Mouse (Mus musculus) stomach, embryonic 15.5 days (tissue): ENCODE results near the gene Nsf. TPM values are rescaled to one million over a fixed set of nuclear protein-coding genes. Genes with fewer than 3 reads are reported as not detected.

Experiments used
- ATAC-seq: fragments of 200-750 bp; cut with Nextera tagmentation; 2 replicates; pipeline ENCODE4 v1.8.0; 2017; ENCODE audit warnings: low read depth, moderate number of reproducible peaks, moderate TSS enrichment; ENCODE audit not compliant: insufficient read depth, low FRiP score
- H3K27ac ChIP-seq: fragments of 300-500 bp; sonication (generic); 2 replicates; pipeline ENCODE4 v1.5.1; 2015; ENCODE audit warnings: mild to moderate bottlenecking, inconsistent platforms
- H3K27me3 ChIP-seq: fragments of 300-500 bp; sonication (generic); replicated peaks from 2 replicates; pipeline ENCODE4 v1.6.1; 2015; ENCODE audit warnings: inconsistent platforms
- H3K36me3 ChIP-seq: fragments of 300-500 bp; sonication (generic); 2 replicates; pipeline ENCODE4 v1.6.1; 2015; ENCODE audit warnings: inconsistent platforms
- H3K4me1 ChIP-seq: fragments of 300-500 bp; sonication (generic); 2 replicates; pipeline ENCODE4 v1.6.1; 2015; ENCODE audit warnings: inconsistent platforms
- H3K4me2 ChIP-seq: fragments of 300-500 bp; sonication (generic); 2 replicates; pipeline ENCODE4 v1.6.1; 2015; ENCODE audit warnings: mild to moderate bottlenecking, inconsistent platforms
- H3K4me3 ChIP-seq: fragments of 300-500 bp; sonication (generic); replicated peaks from 2 replicates; pipeline ENCODE4 v1.5.1; 2015; ENCODE audit warnings: inconsistent platforms
- H3K9ac ChIP-seq: fragments of 300-500 bp; sonication (generic); 2 replicates; pipeline ENCODE4 v1.6.1; 2015; ENCODE audit warnings: inconsistent platforms
- H3K9me3 ChIP-seq: fragments of 300-500 bp; sonication (generic); 2 replicates; pipeline ENCODE4 v1.6.1; 2016; ENCODE audit warnings: inconsistent platforms
- WGBS: fragments of 180-500 bp; shearing (Covaris S2); methylation state at CpG from one replicate; pipeline ENCODE4 v1.1.7; 2015; 5-methylcytosine and 5-hydroxymethylcytosine counted together
- polyA plus RNA-seq: library from polyadenylated mRNA; unstranded; fragments of >200 nt; fragmentation: Nextera tagmentation; extraction: Ambion mirVana; gene quantifications from 2 replicates; pipeline ENCODE4 v1.2.1, GENCODE M21; 2015

The Nsf gene
- polyA plus RNA-seq, 1 experiment from 2014 or later, result 45.8 TPM

DNA sequence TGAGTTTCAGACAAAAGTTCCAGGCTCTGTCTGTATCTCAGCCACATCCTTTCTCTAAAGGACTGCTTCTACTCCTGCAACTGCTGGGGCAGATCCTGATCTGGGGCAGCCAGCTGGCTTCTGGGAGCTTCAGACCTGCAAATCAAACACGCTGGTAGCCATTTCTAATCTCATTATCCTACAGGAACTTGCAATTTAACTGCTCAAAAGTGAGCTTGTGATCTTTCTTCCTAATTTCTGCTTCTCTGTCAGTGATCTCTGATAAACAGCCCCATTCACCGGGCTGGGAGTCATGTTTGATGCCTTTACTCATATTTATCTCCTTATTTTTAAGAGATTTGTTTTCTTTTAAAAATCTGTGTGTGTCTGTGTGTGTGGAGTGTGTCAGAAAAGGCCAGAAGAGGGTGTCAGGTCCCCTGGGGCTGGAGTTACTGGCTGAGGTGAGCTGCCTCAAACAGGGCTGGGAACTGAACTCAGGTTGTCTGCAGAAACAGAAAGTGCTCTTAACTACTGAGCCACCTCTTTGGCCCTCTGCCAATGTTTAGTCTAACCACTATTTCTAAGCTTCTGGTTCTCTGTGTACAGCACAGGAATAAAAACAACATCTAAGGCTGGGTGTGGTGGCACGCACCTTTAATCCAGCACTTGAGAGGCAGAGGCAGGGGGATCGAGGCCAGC lies 93.8 kb downstream of the Nsf start:
- no peaks in the 10 kb centered on the region for H3K4me1 ChIP-seq
- H3K4me2 ChIP-seq, result no peak overlapping the region
- no peaks in the 10 kb centered on the region for H3K9me3 ChIP-seq
- no peak for ATAC-seq
- H3K9ac ChIP-seq, result no peak overlapping the region
- H3K36me3 ChIP-seq, result peaks cover 3% of the 10 kb centered on the region; the same call in 1 of the 2 replicates
- H3K27ac ChIP-seq, result no peak overlapping the region
- H3K27me3 ChIP-seq, result no peaks in the 10 kb centered on the region
- no peak overlapping the region for H3K4me3 ChIP-seq
- 67% methylated on average over 4 of the region's 4 CpGs for WGBS

GRCm38 (mm10) chr11:103858760-103859159 lies 95.1 kb downstream of the Nsf start:
- H3K4me3 ChIP-seq, result no peak overlapping the region
- no peak overlapping the region for H3K9ac ChIP-seq
- no peaks in the 10 kb centered on the region for H3K27me3 ChIP-seq
- no peak overlapping the region for H3K4me2 ChIP-seq
- H3K36me3 ChIP-seq, result 0 out of 2 replicates have a peak, but pooled peaks cover 7% of the 10 kb centered on the region
- WGBS, result 61% methylated on average over 5 of the region's 5 CpGs
- H3K9me3 ChIP-seq, result no peaks in the 10 kb centered on the region
- H3K27ac ChIP-seq, result no peak overlapping the region
- ATAC-seq, result no peak
- H3K4me1 ChIP-seq, result no peaks in the 10 kb centered on the region

- no peaks in the 10 kb centered on the region for H3K4me1 ChIP-seq
- 89% methylated on average over 7 of the region's 7 CpGs for WGBS
- no peak for ATAC-seq
- no peaks in the 10 kb centered on the region for H3K9me3 ChIP-seq
- H3K36me3 ChIP-seq, result 0 out of 2 replicates have a peak, but pooled peaks cover 7% of the 10 kb centered on the region
- no peak overlapping the region for H3K27ac ChIP-seq
- no peak overlapping the region for H3K4me2 ChIP-seq
- H3K27me3 ChIP-seq, result no peaks in the 10 kb centered on the region
- H3K9ac ChIP-seq, result no peak overlapping the region
- H3K4me3 ChIP-seq, result no peak overlapping the region
Observed at GRCm38 (mm10) chr11:103856641-103857040, 97.2 kb downstream of the Nsf start.

DNA sequence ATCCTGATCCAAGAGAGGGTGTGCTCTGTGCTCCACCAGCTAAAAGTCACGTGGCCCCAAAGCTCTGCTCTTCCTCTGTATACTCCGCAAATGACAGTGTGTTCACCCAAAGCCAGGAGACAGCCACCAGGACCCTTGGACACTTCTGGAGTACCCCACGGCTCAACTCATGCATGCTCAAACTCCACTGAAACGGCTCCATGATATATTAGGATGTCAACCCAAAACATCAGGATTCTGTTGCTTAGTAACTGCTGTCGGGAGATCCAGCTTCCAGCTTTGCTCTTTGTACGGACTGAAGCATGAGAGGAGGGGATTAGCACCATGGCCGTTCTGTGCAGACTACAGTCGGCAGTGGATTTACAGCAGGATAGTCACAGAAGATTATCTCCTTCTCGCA lies 99.6 kb downstream of the Nsf start:
- Histone ChIP-seq H3K27ac (no peak overlapping the region), H3K4me2 (no peak overlapping the region), H3K9ac (no peak overlapping the region), H3K36me3 (0 out of 2 replicates have a peak, but pooled peaks cover 3% of the 10 kb centered on the region), H3K4me1 (no peaks in the 10 kb centered on the region), H3K9me3 (no peaks in the 10 kb centered on the region), H3K27me3 (no peaks in the 10 kb centered on the region), H3K4me3 (no peak overlapping the region)
- no peak for ATAC-seq
- 58% methylated on average over 9 of the region's 9 CpGs for WGBS

DNA sequence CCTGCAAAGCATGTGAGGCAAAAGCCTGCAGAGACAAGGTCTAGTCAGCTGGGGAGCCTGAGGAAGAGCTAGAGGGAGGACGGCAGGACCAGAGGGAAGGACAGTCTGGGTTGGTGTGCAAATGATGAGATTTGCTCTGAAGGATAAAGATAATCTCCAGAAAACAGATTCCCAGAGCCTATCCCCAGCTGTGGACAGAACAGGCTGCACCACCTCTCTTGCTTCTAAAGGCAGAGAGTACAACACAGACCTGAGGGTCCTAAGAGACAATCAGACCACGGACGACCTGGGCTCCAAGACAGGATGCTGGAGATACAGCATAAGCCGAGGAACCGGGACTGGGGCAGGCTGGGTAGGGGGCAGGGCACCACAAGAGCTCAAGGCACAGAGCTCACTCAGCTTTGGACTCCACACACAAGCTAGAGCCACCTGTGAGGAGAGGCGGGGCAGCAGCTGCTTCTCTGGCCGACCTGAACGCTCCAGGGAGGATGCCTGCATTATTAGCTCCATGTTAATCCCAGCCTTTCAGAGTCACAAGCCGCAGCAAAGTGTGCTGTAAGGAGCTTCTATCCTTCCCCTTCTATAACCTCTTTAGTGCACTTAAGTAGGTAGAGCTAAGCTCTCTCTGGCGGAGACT lies 100.5 kb downstream of the Nsf start:
- Histone ChIP-seq H3K27ac (no peak overlapping the region), H3K4me1 (no peaks in the 10 kb centered on the region), H3K4me3 (no peak overlapping the region), H3K9ac (no peak overlapping the region), H3K27me3 (no peaks in the 10 kb centered on the region), H3K4me2 (no peak overlapping the region), H3K36me3 (0 out of 2 replicates have a peak, but pooled peaks cover 3% of the 10 kb centered on the region), H3K9me3 (no peaks in the 10 kb centered on the region)
- no peak for ATAC-seq
- WGBS, result 54% methylated on average over 10 of the region's 10 CpGs

DNA sequence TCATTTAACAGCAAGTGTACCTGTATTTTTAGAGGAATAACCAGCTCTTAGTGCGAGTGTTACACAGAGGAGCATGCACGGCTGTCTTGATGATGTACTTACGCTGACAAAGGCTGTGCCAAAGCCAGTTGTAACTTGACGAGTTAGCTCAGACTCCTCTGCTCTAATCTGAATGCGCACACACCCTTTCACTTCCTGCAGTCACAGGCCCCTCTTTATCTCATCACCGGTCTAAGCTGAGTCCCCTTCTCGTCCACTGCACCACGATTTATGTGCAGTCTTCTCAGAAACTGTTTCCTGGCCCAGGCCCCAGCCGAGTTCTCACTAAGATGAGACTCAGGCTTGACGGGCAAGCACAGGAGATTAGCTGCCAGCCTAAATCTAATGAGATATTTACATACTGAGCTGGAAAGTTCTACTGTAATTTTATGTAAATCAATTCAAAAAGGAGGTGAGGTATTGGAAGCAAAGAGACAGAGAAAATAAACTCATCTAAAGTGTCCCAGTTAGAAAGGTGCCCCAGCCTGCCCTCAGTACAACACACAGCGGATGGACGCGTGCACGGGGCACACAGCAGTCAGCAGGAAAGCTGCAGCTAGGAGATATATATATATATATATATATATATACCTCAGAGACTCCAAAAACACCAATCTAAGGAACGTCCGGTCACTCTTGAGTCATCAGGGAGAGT lies 101.1 kb downstream of the Nsf start:
- Histone ChIP-seq H3K9me3 (no peaks in the 10 kb centered on the region), H3K36me3 (0 out of 2 replicates have a peak, but pooled peaks cover 3% of the 10 kb centered on the region), H3K4me1 (no peaks in the 10 kb centered on the region), H3K27ac (no peak overlapping the region), H3K9ac (no peak overlapping the region), H3K27me3 (no peaks in the 10 kb centered on the region), H3K4me2 (no peak overlapping the region), H3K4me3 (no peak overlapping the region)
- no peak for ATAC-seq
- WGBS, result 66% methylated on average over 16 of the region's 16 CpGs

- Histone ChIP-seq H3K4me3 (no peak overlapping the region), H3K9ac (no peak overlapping the region), H3K27ac (no peak overlapping the region), H3K4me1 (no peaks in the 10 kb centered on the region), H3K27me3 (no peaks in the 10 kb centered on the region), H3K36me3 (no peaks in the 10 kb centered on the region), H3K9me3 (no peaks in the 10 kb centered on the region), H3K4me2 (no peak overlapping the region)
- ATAC-seq, result no peak
- WGBS, result 89% methylated on average over 11 of the region's 11 CpGs
Observed at GRCm38 (mm10) chr11:103848287-103848686, 105.6 kb downstream of the Nsf start.

DNA sequence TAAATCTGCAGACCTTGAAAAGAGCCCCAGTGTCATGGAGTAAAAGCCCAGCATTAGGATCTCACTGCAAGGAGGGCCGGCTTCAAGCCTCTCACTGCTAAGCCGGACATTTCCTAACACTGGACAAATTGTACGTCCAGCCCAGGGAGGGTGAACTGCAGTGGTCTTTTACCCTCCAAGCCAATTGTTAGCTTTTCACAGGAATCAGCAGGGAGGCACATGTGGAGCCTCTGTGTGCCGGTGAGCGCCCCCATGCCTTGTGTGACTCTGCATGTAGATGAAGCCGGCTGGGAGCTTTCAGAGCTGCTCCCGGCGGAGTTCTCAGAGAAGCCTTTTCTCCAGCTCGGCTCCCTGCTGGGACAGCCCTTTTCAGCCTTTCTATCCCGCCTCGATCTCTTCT lies 113.0 kb downstream of the Nsf start:
- WGBS, result 34% methylated on average over 11 of the region's 11 CpGs
- no peak overlapping the region for H3K4me2 ChIP-seq
- H3K4me1 ChIP-seq, result no peaks in the 10 kb centered on the region
- H3K27me3 ChIP-seq, result no peaks in the 10 kb centered on the region
- no peaks in the 10 kb centered on the region for H3K36me3 ChIP-seq
- no peak for ATAC-seq
- no peak overlapping the region for H3K9ac ChIP-seq
- H3K27ac ChIP-seq, result no peak overlapping the region
- no peak overlapping the region for H3K4me3 ChIP-seq
- no peaks in the 10 kb centered on the region for H3K9me3 ChIP-seq

DNA sequence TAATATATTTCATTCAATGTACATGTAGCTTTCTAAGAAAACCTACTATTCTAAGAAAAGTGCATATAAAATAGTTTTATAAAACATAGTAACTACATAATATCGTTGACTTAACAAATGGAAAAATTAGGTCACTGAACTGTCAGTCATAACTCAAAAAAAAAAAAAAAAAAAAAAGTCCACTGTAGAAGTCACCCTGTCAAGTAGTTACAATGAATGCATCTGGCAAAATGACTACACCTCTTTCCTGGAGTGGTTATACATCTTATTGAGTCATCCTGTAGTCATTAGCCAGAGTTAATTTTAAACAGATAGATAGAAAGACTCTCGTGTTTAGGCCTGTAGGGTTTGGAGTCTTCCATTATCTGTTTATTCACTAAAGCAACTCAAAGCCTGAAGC lies 114.9 kb downstream of the Nsf start:
- Histone ChIP-seq H3K27me3 (no peaks in the 10 kb centered on the region), H3K4me3 (no peak overlapping the region), H3K36me3 (no peaks in the 10 kb centered on the region), H3K27ac (no peak overlapping the region), H3K4me2 (no peak overlapping the region), H3K4me1 (no peaks in the 10 kb centered on the region), H3K9ac (no peak overlapping the region), H3K9me3 (no peaks in the 10 kb centered on the region)
- WGBS, result 64% methylated on average over 2 of the region's 2 CpGs
- no peak for ATAC-seq

DNA sequence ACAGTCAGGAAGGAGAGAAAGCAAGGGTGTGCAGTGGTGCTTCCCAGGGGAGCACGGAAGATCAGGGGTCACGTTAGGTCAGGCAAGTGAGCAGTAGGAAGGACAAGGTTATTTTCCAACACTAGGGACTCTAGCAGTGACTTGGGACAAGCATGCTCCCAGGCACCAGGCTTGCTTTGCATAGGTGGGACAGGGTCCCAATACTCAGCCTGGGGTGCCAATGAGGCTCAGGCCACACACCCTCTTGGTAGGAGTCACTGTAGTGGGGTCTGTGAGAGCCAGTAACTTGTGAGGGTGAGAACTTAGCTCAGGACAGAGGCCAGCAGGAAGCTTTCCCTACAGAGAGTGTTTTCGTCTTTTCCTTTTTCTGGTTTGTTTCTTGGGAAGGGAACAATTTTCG lies 121.5 kb downstream of the Nsf start:
- H3K4me3 ChIP-seq, result no peak overlapping the region
- H3K36me3 ChIP-seq, result no peaks in the 10 kb centered on the region
- no peaks in the 10 kb centered on the region for H3K27me3 ChIP-seq
- no peak overlapping the region for H3K27ac ChIP-seq
- WGBS, result 85% methylated on average over 4 of the region's 4 CpGs
- H3K4me1 ChIP-seq, result no peaks in the 10 kb centered on the region
- ATAC-seq, result no peak
- no peaks in the 10 kb centered on the region for H3K9me3 ChIP-seq
- H3K9ac ChIP-seq, result no peak overlapping the region
- no peak overlapping the region for H3K4me2 ChIP-seq

DNA sequence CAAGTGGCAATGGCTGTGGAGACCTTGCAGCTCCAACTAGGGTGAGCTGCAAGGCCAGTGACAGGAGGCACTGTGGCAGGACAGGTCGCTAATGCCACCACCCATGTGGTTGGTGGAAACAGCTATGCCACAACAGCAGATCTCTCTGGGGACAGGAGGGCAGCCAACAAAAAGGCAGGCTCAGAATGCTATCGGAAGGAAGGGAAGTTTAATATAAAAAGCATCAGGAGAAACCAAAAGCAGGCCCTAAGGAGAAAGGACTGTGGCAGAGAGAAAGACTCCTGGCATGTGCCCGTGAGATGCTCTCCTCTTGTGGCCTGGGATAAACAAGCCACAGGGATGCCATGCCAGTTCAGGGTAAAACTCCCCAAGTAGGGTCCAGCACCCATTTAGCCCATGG lies 122.1 kb downstream of the Nsf start:
- Histone ChIP-seq H3K9me3 (no peaks in the 10 kb centered on the region), H3K36me3 (no peaks in the 10 kb centered on the region), H3K27ac (no peak overlapping the region), H3K9ac (no peak overlapping the region), H3K4me3 (no peak overlapping the region), H3K4me1 (no peaks in the 10 kb centered on the region), H3K4me2 (no peak overlapping the region), H3K27me3 (no peaks in the 10 kb centered on the region)
- 84% methylated on average over 3 of the region's 3 CpGs for WGBS
- no peak for ATAC-seq

DNA sequence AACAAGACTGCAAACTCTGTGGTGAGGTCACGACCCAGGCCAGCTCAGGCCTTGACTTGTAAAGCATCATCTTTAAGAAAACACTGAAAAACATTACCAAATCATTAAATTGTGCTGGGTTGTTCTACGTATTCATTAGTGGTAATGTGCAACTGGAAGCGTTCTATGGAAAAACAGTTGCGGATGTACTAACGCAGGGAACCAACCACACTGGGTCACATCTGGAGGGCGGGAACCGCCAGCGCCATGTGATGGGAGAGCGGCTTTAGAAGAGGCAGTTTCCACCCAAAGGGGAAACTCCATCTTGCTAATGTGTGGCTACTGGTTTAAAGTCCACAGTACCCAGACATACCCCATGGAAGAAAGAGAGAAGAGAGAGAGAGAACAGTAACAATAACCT lies 123.4 kb downstream of the Nsf start:
- no peaks in the 10 kb centered on the region for H3K4me1 ChIP-seq
- H3K4me3 ChIP-seq, result no peak overlapping the region
- no peaks in the 10 kb centered on the region for H3K27me3 ChIP-seq
- H3K9ac ChIP-seq, result no peak overlapping the region
- H3K9me3 ChIP-seq, result no peaks in the 10 kb centered on the region
- no peak overlapping the region for H3K4me2 ChIP-seq
- no peak for ATAC-seq
- H3K27ac ChIP-seq, result no peak overlapping the region
- 0 out of 2 replicates have a peak, but pooled peaks cover 3% of the 10 kb centered on the region for H3K36me3 ChIP-seq
- 88% methylated on average over 9 of the region's 9 CpGs for WGBS
